Mouse (Mus musculus): Measurements from ENCODE around the gene Olfr1315-ps1.

DNA sequence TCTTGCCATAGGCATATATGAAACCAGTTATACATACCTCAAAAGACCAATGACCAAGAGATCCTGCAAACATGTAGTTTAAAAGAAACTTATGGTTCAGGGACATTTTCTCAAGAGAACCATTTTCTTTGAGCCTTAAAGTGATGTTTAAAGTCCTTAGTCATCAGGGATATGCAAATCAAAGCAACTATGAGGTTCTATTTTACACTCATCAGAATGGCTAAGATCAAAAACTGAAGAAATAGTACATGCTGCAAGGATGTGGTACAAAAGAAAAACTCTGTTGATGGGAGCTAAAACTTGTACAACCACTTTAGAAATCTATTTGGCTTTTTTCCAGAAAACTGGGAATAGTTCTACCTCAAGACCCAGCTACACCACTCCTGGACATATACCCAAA, 37.5 kb downstream of the Olfr1315-ps1 start, which contains the start of gene Olfr1313:
- TF ChIP-seq GATA1 (IDR thresholded peaks at IDR 0.05; ENCODE audit: borderline replicate concordance, low read length) (no peak), FLI1 (IDR thresholded peaks at IDR 0.05; ENCODE audit: low read length) (no peak)

Measured in megakaryocyte, embryonic 14.5 days (primary cell).